ENCODE assay signal across 18 mouse cellular contexts in genomic region chr13:31798075-31798474, GRCm38 (mm10). TPM values are rescaled to one million over a fixed set of nuclear protein-coding genes. Genes with fewer than 3 reads are reported as not detected.
A peak's percentile ranks its signal among the peaks of the same experiment; 100 is the strongest.
DNase-seq lines count a peak whose midpoint lies in the region; ATAC-seq and TF ChIP-seq lines count a peak whose summit lies in the region.
"Had no signal": no experiment of that assay in that cellular context is flagged by ENCODE, and none has a peak within 500 bp of the region (broad histone marks: within the 10 kb centered on the region; RNA-seq: fewer than 3 reads in every experiment).

No protein-coding gene starts in this region.

- H3K27me3 ChIP-seq in heart, embryonic 10.5 days (ENCODE audit: insufficient read depth, poor library complexity, severe bottlenecking) = peaks cover 78% of the 10 kb centered on the region
- H3K27me3 ChIP-seq in intestine, embryonic 14.5 days (replicated peaks; ENCODE audit: control insufficient read depth, insufficient read depth, low read length) = peaks cover 64% of the 10 kb centered on the region
- peaks cover 61% of the 10 kb centered on the region for H3K27me3 ChIP-seq in intestine, postnatal 0 days (replicated peaks; ENCODE audit: control insufficient read depth, insufficient read depth, low read length)
- peaks cover 90% of the 10 kb centered on the region for H3K27me3 ChIP-seq in embryonic facial prominence, embryonic 10.5 days (replicated peaks; ENCODE audit: low read depth, poor library complexity, severe bottlenecking)
- peaks cover 73% of the 10 kb centered on the region for H3K27me3 ChIP-seq in hindbrain, embryonic 13.5 days
- H3K27me3 ChIP-seq: CH12.LX had no signal

- H3K27ac ChIP-seq in heart, embryonic 10.5 days = peak overlapping the region; percentile 23; the same call in 1 of the 2 replicates
- H3K27ac ChIP-seq in intestine, embryonic 14.5 days (ENCODE audit: low read depth) = no peak overlapping the region
- H3K27ac ChIP-seq in intestine, postnatal 0 days (ENCODE audit: low read depth, low read length) = no peak overlapping the region
- peak overlapping the region; percentile 40; the same call in 1 of the 2 replicates for H3K27ac ChIP-seq in embryonic facial prominence, embryonic 10.5 days (replicated peaks)
- H3K27ac ChIP-seq in hindbrain, embryonic 13.5 days = no peak overlapping the region
- H3K27ac ChIP-seq: gastrocnemius, adult 2 months; limb, embryonic 15.5 days had no signal

- H3K9me3 ChIP-seq in heart, embryonic 10.5 days = no peaks in the 10 kb centered on the region
- H3K9me3 ChIP-seq in intestine, embryonic 14.5 days (ENCODE audit: control insufficient read depth, low read length) = no peaks in the 10 kb centered on the region
- H3K9me3 ChIP-seq in intestine, postnatal 0 days (ENCODE audit: control insufficient read depth) = no peaks in the 10 kb centered on the region
- no peaks in the 10 kb centered on the region for H3K9me3 ChIP-seq in embryonic facial prominence, embryonic 10.5 days
- H3K9me3 ChIP-seq in hindbrain, embryonic 13.5 days = no peaks in the 10 kb centered on the region
- H3K9me3 ChIP-seq: limb, embryonic 15.5 days had no signal

- no peak for TF ChIP-seq CTCF in intestine, postnatal 0 days (IDR thresholded peaks at IDR 0.05; ENCODE audit: low read depth)

- no peak overlapping the region for H3K9ac ChIP-seq in intestine, embryonic 14.5 days (ENCODE audit: low read length)
- H3K9ac ChIP-seq in intestine, postnatal 0 days (ENCODE audit: low read depth, low read length) = no peak overlapping the region
- peak overlapping the region; percentile 13; the same call in 1 of the 2 replicates for H3K9ac ChIP-seq in hindbrain, embryonic 13.5 days
- H3K9ac ChIP-seq: forebrain, postnatal 0 days; limb, embryonic 15.5 days had no signal

- H3K4me2 ChIP-seq in intestine, embryonic 14.5 days (ENCODE audit: low read length) = no peak overlapping the region
- H3K4me2 ChIP-seq in intestine, postnatal 0 days (replicated peaks; ENCODE audit: low read depth) = no peak overlapping the region
- no peak overlapping the region for H3K4me2 ChIP-seq in hindbrain, embryonic 13.5 days
- H3K4me2 ChIP-seq: limb, embryonic 15.5 days had no signal

- ATAC-seq in intestine, embryonic 14.5 days (replicated peaks; ENCODE audit: low FRiP score, low TSS enrichment, low read depth) = no peak
- ATAC-seq in intestine, postnatal 0 days = no peak
- ATAC-seq in hindbrain, embryonic 13.5 days (ENCODE audit: low FRiP score) = no peak
- no peak for ATAC-seq in inflammation-experienced regulatory T-cells, adult 6 months
- ATAC-seq: forebrain, postnatal 0 days had no signal

- peak overlapping the region; percentile 38 for H3K4me3 ChIP-seq in heart, embryonic 10.5 days
- no peak overlapping the region for H3K4me3 ChIP-seq in intestine, embryonic 14.5 days (ENCODE audit: low read depth, low read length)
- no peak overlapping the region for H3K4me3 ChIP-seq in intestine, postnatal 0 days (ENCODE audit: low read depth, low read length)
- no peak overlapping the region for H3K4me3 ChIP-seq in embryonic facial prominence, embryonic 10.5 days
- H3K4me3 ChIP-seq in hindbrain, embryonic 13.5 days = no peak overlapping the region
- H3K4me3 ChIP-seq: gastrocnemius, adult 2 months; limb, embryonic 15.5 days had no signal

- 5% methylated on average over 9 of the region's 9 CpGs for WGBS in heart, embryonic 10.5 days
- WGBS in intestine, embryonic 14.5 days = 16% methylated on average over 9 of the region's 9 CpGs
- 44% methylated on average over 9 of the region's 9 CpGs for WGBS in intestine, postnatal 0 days
- 25% methylated on average over 9 of the region's 9 CpGs for WGBS in embryonic facial prominence, embryonic 10.5 days
- WGBS in hindbrain, embryonic 13.5 days = 34% methylated on average over 9 of the region's 9 CpGs

- no peaks in the 10 kb centered on the region for H3K36me3 ChIP-seq in heart, embryonic 10.5 days
- H3K36me3 ChIP-seq in intestine, embryonic 14.5 days (ENCODE audit: control insufficient read depth, insufficient read depth, low read length) = no peaks in the 10 kb centered on the region
- no peaks in the 10 kb centered on the region for H3K36me3 ChIP-seq in intestine, postnatal 0 days (ENCODE audit: control insufficient read depth, insufficient read depth)
- H3K36me3 ChIP-seq in embryonic facial prominence, embryonic 10.5 days (replicated peaks) = no peaks in the 10 kb centered on the region
- no peaks in the 10 kb centered on the region for H3K36me3 ChIP-seq in hindbrain, embryonic 13.5 days
- H3K36me3 ChIP-seq: limb, embryonic 15.5 days had no signal

- peaks cover 37% of the 10 kb centered on the region for H3K4me1 ChIP-seq in heart, embryonic 10.5 days
- 0 out of 2 replicates have a peak, but pooled peaks cover 18% of the 10 kb centered on the region for H3K4me1 ChIP-seq in intestine, embryonic 14.5 days (replicated peaks; ENCODE audit: control insufficient read depth, insufficient read depth, low read length)
- H3K4me1 ChIP-seq in intestine, postnatal 0 days (replicated peaks; ENCODE audit: control insufficient read depth, insufficient read depth, low read length) = no peaks in the 10 kb centered on the region; the same call in 1 of the 2 replicates
- peaks cover 48% of the 10 kb centered on the region for H3K4me1 ChIP-seq in embryonic facial prominence, embryonic 10.5 days
- H3K4me1 ChIP-seq in hindbrain, embryonic 13.5 days (replicated peaks) = peaks cover 15% of the 10 kb centered on the region

- DNase-seq in heart, embryonic 10.5 days (ENCODE audit: low spot score) = no peak
- DNase-seq in heart, adult 8-10 months (ENCODE audit: low spot score) = no peak
- DNase-seq in intestine, embryonic 14.5 days (ENCODE audit: low spot score) = peak; percentile 56
- no peak for DNase-seq in embryonic facial prominence, embryonic 10.5 days (ENCODE audit: low spot score)
- no peak for DNase-seq in frontal cortex, adult 2 months (ENCODE audit: extremely low spot score in 1 of 2, low spot score in 1 of 2)
- DNase-seq: adrenal gland, adult 2 months; forebrain, postnatal 0 days; gastrocnemius, adult 2 months; kidney, adult 18-20 months; kidney, postnatal 14 days; layer of hippocampus, adult 9-11 months; spleen, adult 18-20 months had no signal

RNA-seq across cellular contexts. Expression of gene Foxc1, which starts 8.4 kb away (rescaled TPM):
- polyA plus RNA-seq in heart, embryonic 10.5 days (2016; fragmentation: Nextera tagmentation; extraction: Ambion mirVana) = 1.4 and 2.0 TPM in 2 replicates
- 1 to 10 TPM; 4.4 to 6.1 (median 4.9) TPM for total RNA-seq in heart, adult 8-10 months (2022)
- polyA plus RNA-seq in intestine, embryonic 14.5 days (2014; fragmentation: Nextera tagmentation; extraction: Ambion mirVana) = 0.17 and 0.18 TPM in 2 replicates
- 0.08 and 0.12 TPM in 2 replicates for polyA plus RNA-seq in intestine, postnatal 0 days (2015; fragmentation: Nextera tagmentation; extraction: Ambion mirVana)
- polyA plus RNA-seq in embryonic facial prominence, embryonic 10.5 days (2016; fragmentation: Nextera tagmentation; extraction: Ambion mirVana) = 3.3 and 4.1 TPM in 2 replicates
- 1.3 and 1.7 TPM in 2 replicates for polyA plus RNA-seq in hindbrain, embryonic 13.5 days (2015; fragmentation: Nextera tagmentation; extraction: Ambion mirVana)
- 2.8 and 3.3 TPM in 2 replicates for polyA plus RNA-seq in frontal cortex, adult 2 months (2012; rRNA removed)
- not detected for polyA plus RNA-seq in inflammation-experienced regulatory T-cells, adult 6 months (2017; shearing (Covaris generic))
- total RNA-seq: CH12.LX had no signal
- polyA plus RNA-seq: liver, embryonic 16.5 days had no signal

Comparison
In these comparisons a context has a peak if more than half of its experiments do, and no peak if none do; other contexts are left out.
1. H3K27ac ChIP-seq: peak in heart, embryonic 10.5 days (single experiment) and embryonic facial prominence, embryonic 10.5 days (single experiment); none in intestine, embryonic 14.5 days (single experiment), intestine, postnatal 0 days (single experiment) and hindbrain, embryonic 13.5 days (single experiment).